Mouse (Mus musculus): ENCODE measurements around the gene Dnm3.
"Not testable (repeated sequence)": the region's sequence is repeated elsewhere in the genome, so short reads cannot be mapped to it uniquely, and the experiment has no call there.

The Dnm3 gene

DNA sequence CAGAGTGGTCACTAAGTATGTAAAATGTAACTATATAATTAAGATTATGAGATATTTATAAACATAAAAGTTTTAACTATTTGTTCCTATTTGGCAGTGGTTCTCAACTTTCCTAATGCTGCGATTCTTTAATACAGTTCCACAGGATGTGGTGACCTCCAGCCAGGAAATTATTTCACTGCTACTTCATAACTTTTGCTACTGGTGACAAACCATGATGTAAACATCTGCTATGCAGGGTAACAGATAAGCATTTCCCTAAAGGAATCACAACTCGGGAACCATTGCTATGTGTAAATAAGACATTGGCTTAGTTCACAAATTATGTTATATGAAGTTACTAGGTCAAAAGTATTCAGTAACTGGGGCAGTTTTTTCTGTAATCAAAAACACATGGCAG lies 48.9 kb downstream of the Dnm3 start:
- no peak for DNase-seq (ENCODE audit: low spot score in 2 of 2)

GRCm38 (mm10) chr1:162425930-162426478 lies 51.8 kb downstream of the Dnm3 start:
- DNase-seq (ENCODE audit: low spot score in 2 of 2) = no peak

GRCm38 (mm10) chr1:162422826-162423225 lies 55.0 kb downstream of the Dnm3 start:
- no peak for DNase-seq (ENCODE audit: low spot score in 2 of 2)

DNA sequence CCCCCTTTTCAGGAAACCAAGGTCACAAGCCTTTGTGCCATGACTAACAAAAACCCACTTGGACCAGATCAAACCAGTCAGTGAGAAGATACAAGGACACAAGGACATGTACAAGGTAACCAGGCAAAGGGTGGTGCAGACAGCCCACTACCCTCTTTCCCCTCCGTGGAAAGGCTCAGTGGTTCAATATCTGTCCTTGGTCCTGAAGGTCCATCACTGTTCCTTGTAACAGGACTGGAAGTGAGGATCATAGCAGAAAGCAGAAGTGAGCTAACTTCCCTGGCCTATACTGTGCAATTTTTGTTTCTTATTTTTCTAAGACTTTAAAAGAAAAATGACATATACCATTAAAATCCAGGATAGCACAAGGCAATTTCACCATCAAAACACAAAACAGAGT lies 64.0 kb downstream of the Dnm3 start:
- no peak for DNase-seq (ENCODE audit: low spot score in 2 of 2)

DNA sequence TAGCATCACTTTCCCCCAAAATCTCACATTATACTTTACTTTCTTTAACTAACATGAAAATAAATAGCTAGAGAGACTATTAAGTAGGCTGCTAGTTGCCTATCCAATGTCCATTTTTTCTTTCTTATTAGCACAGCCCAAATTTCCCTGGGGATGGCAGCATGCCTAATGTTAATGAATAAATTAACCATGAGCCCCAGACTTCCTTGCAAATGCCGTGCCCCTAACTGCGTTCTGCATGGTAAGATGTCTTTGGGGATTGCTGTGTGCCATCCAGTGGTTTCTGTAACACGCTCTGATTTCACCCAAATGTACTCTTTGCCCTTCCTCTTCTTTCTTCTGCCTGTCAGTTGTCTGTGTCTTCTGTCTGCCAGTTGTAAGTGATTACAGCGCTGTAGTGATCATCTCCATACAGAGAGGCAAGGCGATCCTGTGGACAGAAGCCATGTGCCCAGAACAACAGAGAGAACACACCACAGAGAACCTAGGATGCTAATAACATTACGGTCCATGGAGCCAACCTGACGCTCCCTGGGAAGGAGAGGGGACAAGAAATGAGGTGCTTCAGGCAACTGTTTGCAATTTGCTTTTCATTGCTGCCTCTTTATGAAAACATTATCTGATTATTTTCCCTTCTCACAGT lies 64.9 kb downstream of the Dnm3 start:
- no peak for DNase-seq (ENCODE audit: low spot score in 2 of 2)

DNA sequence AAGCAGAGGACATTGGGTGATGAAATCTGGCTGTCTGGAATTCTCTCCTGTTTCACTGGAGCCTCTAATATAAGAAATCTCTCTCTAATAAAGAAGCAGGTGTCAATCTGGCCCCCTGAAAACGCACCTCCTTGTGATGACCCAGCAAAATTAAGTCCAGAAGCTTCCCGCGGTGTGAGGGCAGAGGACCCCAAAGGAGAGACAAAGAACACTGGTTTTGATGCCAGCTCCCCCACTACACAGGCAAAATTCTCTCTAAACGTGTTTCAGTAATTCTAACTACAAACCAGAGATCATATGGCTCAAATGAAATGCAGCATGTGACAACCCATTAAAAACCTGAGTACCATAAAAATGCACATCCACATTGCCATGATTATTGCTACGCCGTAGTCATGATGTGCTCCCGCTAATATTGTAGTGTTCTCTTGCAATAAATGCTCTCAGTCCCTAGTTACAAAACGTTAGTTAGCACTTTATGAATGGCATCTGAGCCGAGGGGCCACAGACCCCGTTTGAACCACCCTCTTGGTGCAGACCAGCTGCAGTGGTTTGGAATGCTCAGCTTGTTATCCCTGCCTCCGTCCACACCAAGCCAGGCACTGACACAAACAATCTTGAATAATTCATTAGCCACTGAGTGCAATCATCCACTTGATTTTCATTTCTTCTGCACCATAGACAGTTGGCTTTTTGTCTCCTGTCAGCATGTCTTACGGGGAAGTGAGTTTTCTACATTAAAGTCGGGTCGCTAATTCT lies 67.4 kb downstream of the Dnm3 start:
- DNase-seq (ENCODE audit: low spot score in 2 of 2) = no peak

GRCm38 (mm10) chr1:162394549-162394948 lies 83.3 kb downstream of the Dnm3 start:
- DNase-seq (ENCODE audit: low spot score in 2 of 2) = no peak

- no peak for DNase-seq (ENCODE audit: low spot score in 2 of 2)
These were observed 89.2 kb downstream of the Dnm3 start for GRCm38 (mm10) chr1:162388442-162389165.

DNA sequence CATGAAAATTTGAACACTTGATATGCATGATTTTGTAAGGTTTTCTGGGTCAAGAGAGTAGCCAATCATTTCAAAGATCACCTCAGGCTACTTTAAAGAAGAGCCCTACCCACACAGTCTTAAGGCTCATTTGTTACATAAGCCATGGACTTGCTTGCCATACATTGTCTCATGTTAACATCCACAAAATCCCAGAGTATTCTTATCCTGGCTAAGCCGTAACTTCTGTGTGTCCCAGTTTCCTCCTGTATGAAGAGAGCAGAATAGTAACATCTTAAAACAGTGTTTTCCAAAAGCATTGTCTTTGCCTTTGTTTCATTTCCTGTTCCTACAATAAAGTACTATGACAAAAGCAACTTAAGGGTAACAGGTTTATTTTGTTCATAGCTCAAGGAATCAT lies 104.8 kb downstream of the Dnm3 start:
- DNase-seq (ENCODE audit: low spot score in 2 of 2) = not testable (repeated sequence)

DNA sequence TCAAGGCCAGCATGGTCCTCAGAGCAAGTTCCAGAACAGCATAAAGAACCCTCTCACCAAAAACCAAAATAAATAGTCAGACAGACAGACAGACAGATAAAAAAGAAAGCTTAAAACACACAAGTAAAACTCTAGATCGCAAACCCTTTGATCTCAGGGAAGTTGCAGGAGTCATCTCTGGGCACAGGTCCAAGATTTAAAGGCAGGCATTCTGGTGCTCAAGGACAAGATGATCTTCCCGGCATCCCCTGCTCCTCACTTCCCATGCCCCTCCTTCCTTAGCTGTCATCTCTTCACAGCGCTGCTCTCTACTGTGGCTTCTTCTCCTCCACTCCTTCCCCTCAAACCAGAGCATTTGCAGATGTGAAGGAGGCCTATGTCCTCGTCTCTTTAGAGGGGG lies 108.1 kb downstream of the Dnm3 start:
- DNase-seq (ENCODE audit: low spot score in 2 of 2) = no peak

DNA sequence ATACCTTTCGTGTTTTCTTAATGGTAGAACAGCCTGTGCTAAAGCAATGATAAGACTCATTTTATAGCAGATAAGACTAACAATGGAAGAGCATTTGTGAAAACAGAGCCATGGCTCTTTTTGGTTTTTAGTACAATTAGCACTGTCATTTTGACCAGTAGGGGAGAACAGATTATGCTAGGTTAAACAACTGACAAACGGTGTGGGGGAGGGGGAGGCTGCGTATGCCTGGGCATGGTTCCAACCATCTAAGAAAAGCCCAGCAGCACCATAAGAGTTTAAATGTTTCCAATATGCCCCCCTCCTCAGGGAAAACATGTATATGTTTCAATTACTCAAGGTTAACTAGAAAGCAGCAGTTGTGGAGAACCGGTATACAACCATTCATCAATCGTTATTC lies 115.9 kb downstream of the Dnm3 start:
- no peak for DNase-seq (ENCODE audit: low spot score in 2 of 2)

DNA sequence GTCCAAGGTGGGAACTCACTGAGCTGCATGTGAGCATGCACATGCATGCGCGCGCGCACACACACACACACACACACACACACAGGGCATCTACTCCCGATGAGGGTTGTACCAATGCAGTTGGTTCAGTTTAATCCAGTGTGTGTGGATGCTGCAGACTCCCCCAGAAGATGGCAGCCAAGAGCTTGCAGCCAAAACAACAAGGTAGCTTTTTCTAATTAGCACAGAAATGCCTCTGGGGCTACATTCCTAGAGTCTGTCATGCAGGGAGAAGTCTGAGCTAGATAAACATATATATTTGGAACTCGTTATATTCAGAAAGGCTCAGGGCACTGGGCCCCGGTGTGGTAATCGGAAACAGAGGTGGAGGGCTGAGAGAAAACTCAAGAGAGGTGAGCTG lies 118.6 kb downstream of the Dnm3 start:
- peak in 1 of 2 experiments; percentile 4 for DNase-seq (ENCODE audit: low spot score in 2 of 2)

DNA sequence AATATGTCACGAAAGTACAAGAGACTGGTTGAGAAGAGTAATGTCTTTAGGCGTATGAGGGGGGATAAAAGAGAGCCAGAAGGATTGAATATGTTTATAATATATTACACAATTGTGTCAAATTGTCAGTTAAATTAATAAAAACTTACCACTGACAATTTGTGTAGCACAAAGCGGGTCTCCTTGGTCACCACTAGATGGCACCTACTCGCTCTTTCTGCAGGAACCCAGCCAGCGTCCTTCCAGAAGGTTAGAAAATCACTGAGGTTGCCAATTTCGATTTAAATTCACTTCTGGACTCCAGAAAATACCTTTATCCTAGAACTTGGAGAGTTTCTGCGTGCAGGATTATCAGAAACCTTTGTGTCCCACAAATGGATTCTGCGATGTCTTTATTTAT lies 119.8 kb downstream of the Dnm3 start:
- peak in 1 of 2 experiments; percentile 16 for DNase-seq (ENCODE audit: low spot score in 2 of 2)

- no peak for DNase-seq (ENCODE audit: low spot score in 2 of 2)
These were observed 121.4 kb downstream of the Dnm3 start for GRCm38 (mm10) chr1:162356481-162356880.

DNA sequence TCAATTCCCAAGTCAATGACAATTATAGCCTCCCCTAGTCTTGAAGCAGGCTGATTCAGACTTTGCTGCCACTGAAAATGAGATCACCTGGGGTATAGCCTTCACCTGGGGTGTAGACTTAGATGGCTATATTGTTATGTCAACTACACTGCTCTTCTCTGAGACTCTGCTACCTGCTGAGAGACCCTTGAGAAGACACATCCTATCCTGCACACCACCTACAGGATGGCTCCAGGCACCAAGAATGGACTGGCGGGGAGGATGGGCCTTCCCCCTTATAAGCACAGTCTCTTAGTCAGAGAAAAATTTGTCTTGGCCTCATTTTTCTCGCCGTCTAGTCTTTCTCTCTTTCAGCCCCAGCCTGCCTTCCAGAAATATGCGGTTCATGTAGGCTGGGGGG lies 123.1 kb downstream of the Dnm3 start:
- DNase-seq (ENCODE audit: low spot score in 2 of 2) = no peak

DNA sequence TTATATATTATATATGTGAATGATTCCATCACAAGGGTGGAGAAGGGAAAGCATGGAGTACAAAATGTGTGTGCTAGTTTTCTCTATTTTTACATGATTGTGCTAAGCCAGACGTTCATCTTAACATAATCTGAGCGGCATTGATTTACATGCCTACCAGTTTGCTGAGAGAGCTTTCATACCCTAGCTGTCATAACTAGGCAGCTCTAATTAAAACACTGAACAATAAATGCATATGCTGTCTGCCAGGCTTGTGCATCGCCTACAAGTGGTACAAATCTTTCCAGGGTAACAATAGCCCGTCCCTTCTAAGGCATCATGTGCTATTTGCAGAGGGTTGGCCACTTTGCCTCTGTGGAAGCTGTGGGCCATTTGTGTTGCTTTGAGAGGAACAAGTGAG lies 124.0 kb downstream of the Dnm3 start:
- no peak for DNase-seq (ENCODE audit: low spot score in 2 of 2)

GRCm38 (mm10) chr1:162349306-162349705 lies 128.5 kb downstream of the Dnm3 start:
- no peak for DNase-seq (ENCODE audit: low spot score in 2 of 2)

GRCm38 (mm10) chr1:162346456-162347011 lies 131.3 kb downstream of the Dnm3 start:
- DNase-seq (ENCODE audit: low spot score in 2 of 2) = no peak

- DNase-seq (ENCODE audit: low spot score in 2 of 2) = no peak
These were observed 140.7 kb downstream of the Dnm3 start for GRCm38 (mm10) chr1:162337170-162337569.

- peak in 1 of 2 experiments; percentile 23 for DNase-seq (ENCODE audit: low spot score in 2 of 2)
These were observed 141.2 kb downstream of the Dnm3 start for GRCm38 (mm10) chr1:162336640-162337039.

- no peak for DNase-seq (ENCODE audit: low spot score in 2 of 2)
These were observed 141.6 kb downstream of the Dnm3 start for GRCm38 (mm10) chr1:162336224-162336623.

- DNase-seq (ENCODE audit: low spot score in 2 of 2) = no peak
These were observed 149.2 kb downstream of the Dnm3 start for GRCm38 (mm10) chr1:162328673-162329072.
